Mouse (Mus musculus): ENCODE data around the gene Btaf1. TPM values are rescaled to one million over a fixed set of nuclear protein-coding genes. Genes with fewer than 3 reads are reported as not detected.

Gene Btaf1
- 50.5 TPM for polyA plus RNA-seq (2017; shearing (Covaris generic))

GRCm38 (mm10) chr19:36925671-36926552 is at the start of gene Btaf1:
Btaf1 (plus strand) TSS chr19:36926079.

DNA sequence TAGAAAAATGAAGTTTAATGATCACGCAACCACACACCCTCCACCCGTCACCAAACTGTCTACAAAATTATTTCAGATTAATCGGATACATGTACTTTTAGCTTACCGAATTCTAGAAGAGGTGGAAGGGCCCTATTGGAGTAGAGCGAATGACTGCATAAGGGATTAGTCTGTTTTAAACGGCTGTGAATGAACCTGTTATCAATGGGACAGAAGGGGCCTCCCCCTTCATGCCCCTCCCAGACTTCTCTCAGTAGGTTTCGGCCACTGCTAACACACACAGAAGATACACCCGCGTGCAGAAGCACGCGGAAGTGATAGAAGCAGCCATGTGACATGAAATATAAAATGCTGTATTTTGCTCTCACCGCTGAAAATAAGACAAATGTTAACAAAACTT is 6.4 kb upstream of the Btaf1 start, which contains the start of gene Fgfbp3:
Gene Fgfbp3, minus strand, starts transcription at position 150 of the 400 bp plus-strand sequence.

Other genes starting within 250 kb of the Btaf1 start
- not detected for gene Ppp1r3c, start 189.4 kb upstream of the Btaf1 start, polyA plus RNA-seq (2017; shearing (Covaris generic))
- 173 TPM for gene Tnks2, start 91.8 kb upstream of the Btaf1 start, polyA plus RNA-seq (2017; shearing (Covaris generic))
- 1.2 TPM for gene Fgfbp3, start 6.5 kb upstream of the Btaf1 start, polyA plus RNA-seq (2017; shearing (Covaris generic))

All from effector memory CD4-positive, alpha-beta T cell, adult 7 months (primary cell).